Mouse (Mus musculus): ENCODE data around the gene A430078G23Rik.

- TF ChIP-seq ZC3H11A (IDR thresholded peaks at IDR 0.05; ENCODE audit: borderline replicate concordance, low read depth, low read length) (no peak), HCFC1 (IDR thresholded peaks at IDR 0.05; ENCODE audit: borderline replicate concordance, insufficient read depth, low read length) (no peak), MAFK (IDR thresholded peaks at IDR 0.05; ENCODE audit: insufficient read depth, low read depth, low read length) (no peak)
These were observed 39.4 kb upstream of the A430078G23Rik start for GRCm38 (mm10) chr8:3313843-3314242.

Measured in ES-E14 (cell line).